Mouse (Mus musculus): Measurements from ENCODE around the gene 4930407I10Rik. TPM values are rescaled to one million over a fixed set of nuclear protein-coding genes. Genes with fewer than 3 reads are reported as not detected.

The 4930407I10Rik gene
- polyA plus RNA-seq, 1 experiment from 2014 or later = not detected

DNA sequence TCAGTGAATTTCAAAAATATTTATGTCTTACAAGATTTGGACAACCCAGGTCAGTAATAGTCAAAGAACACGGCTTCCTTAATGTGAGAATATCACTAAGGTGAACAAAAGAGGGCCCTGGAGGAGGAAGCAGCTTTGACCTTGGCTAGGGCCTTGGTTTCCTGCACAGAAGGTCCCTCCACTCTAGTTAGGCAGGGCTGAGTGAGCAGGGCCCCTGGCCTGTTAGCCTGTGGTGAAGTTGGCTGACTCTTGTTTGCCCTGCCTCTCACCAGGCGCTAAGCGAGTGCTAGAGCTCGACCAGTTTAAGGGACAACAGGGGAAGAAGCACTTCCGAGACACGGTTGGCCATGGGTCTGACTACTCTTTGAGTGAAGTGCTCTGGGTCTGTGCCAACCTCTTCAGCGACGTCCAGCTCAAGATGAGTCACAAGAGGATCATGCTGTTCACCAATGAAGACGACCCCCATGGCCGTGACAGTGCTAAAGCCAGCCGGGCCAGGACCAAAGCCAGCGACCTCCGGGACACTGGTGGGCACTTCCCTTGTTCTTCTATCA lies 36.3 kb upstream of the 4930407I10Rik start:
- no peak for ATAC-seq
- H3K27ac ChIP-seq (ENCODE audit: low read length) = no peak overlapping the region
- H3K9me3 ChIP-seq (replicated peaks; ENCODE audit: control insufficient read depth, low read length, poor library complexity, severe bottlenecking) = no peaks in the 10 kb centered on the region
- H3K36me3 ChIP-seq (ENCODE audit: control insufficient read depth, insufficient read depth, low read length) = peaks cover 25% of the 10 kb centered on the region
- no peaks in the 10 kb centered on the region for H3K4me1 ChIP-seq (ENCODE audit: control insufficient read depth, insufficient read depth, low read length)
- H3K27me3 ChIP-seq (ENCODE audit: control insufficient read depth, insufficient read depth, low read depth, low read length) = no peaks in the 10 kb centered on the region
- no peak overlapping the region for H3K9ac ChIP-seq (ENCODE audit: low read depth, low read length)
- no peak overlapping the region for H3K4me2 ChIP-seq (ENCODE audit: low read length)
- 89% methylated on average over 13 of the region's 13 CpGs for WGBS
- H3K4me3 ChIP-seq (ENCODE audit: low read depth, low read length) = no peak overlapping the region

DNA sequence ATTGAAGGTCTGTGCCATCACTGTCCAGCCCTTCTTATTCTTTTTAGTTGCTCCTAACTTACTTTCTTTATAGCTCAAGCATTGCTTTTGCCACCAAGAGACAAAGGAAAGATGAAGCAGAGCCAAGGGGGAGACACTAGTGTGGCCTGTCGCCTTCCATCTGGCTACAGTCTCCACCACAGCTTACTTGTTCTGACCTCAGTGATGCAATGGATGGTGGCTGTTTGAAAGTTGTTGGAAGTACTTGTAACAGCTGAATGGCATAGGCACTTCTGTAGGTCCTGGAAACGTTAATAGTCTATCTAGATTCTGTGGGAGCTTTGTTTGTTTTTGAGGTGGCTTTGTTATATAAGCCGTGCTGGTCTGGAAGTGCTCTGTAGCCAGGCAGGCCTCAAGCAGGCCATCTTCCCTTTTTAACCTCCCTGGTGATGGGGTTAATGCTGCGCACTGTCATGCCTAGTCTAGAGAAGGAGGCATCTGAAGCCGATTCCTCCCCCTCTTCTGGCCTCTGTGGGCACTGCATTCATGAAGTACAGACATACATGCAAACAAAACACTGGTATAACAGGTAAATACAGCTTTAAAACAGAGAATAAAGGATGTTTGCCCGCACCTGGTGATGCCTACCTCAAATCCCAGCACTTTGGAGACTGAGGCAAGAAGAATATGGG lies 34.9 kb upstream of the 4930407I10Rik start:
- Histone ChIP-seq H3K9ac (ENCODE audit: low read depth, low read length) (no peak overlapping the region), H3K4me3 (ENCODE audit: low read depth, low read length) (no peak overlapping the region), H3K36me3 (ENCODE audit: control insufficient read depth, insufficient read depth, low read length) (peaks cover 31% of the 10 kb centered on the region), H3K4me2 (ENCODE audit: low read length) (no peak overlapping the region), H3K9me3 (replicated peaks; ENCODE audit: control insufficient read depth, low read length, poor library complexity, severe bottlenecking) (no peaks in the 10 kb centered on the region), H3K27ac (ENCODE audit: low read length) (no peak overlapping the region), H3K4me1 (ENCODE audit: control insufficient read depth, insufficient read depth, low read length) (no peaks in the 10 kb centered on the region), H3K27me3 (ENCODE audit: control insufficient read depth, insufficient read depth, low read depth, low read length) (no peaks in the 10 kb centered on the region)
- WGBS = 93% methylated on average over 6 of the region's 6 CpGs
- ATAC-seq = no peak

DNA sequence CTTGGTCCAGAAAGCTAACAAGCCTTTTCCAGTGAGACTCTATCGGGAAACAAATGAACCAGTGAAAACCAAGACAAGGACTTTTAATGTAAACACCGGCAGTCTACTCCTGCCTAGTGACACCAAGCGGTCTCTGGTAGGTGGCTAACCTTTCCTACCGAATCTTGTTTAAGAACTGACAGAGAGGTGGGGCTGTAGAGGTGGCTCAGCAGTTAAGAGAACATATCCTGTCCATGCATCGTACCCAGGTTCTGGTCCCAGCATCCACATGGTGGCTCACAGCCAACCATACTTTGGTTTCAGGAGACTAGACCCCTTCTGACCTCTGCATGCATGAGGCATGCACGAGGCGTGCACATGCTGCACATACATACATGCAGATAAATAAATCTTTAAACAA lies 31.7 kb upstream of the 4930407I10Rik start:
- H3K4me2 ChIP-seq (ENCODE audit: low read length) = no peak overlapping the region
- H3K9ac ChIP-seq (ENCODE audit: low read depth, low read length) = no peak overlapping the region
- H3K9me3 ChIP-seq (replicated peaks; ENCODE audit: control insufficient read depth, low read length, poor library complexity, severe bottlenecking) = no peaks in the 10 kb centered on the region
- H3K4me3 ChIP-seq (ENCODE audit: low read depth, low read length) = no peak overlapping the region
- H3K27me3 ChIP-seq (ENCODE audit: control insufficient read depth, insufficient read depth, low read depth, low read length) = no peaks in the 10 kb centered on the region
- no peak overlapping the region for H3K27ac ChIP-seq (ENCODE audit: low read length)
- H3K36me3 ChIP-seq (ENCODE audit: control insufficient read depth, insufficient read depth, low read length) = peaks cover 40% of the 10 kb centered on the region
- no peak for ATAC-seq
- no peaks in the 10 kb centered on the region for H3K4me1 ChIP-seq (ENCODE audit: control insufficient read depth, insufficient read depth, low read length)
- 95% methylated on average over 7 of the region's 7 CpGs for WGBS

DNA sequence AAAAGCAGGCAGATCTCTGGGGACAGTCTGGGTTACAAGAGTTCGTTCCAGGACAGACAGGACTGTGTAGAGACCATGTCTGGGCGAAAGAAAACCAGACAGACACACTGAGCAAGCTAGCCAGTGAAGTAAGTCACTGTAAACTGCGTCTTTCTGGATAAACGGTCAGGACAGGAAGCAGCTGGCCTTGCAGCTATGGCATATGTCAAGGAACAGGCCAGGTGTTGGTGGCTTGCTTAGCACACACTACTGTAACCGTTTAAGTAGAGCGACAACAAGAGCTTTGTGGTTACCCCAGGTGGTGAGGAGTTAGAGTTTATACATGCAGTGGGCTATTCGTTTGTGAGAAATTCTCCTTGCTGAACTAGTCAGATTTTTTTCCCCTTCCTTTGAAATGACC lies 31.2 kb upstream of the 4930407I10Rik start:
- H3K4me1 ChIP-seq (ENCODE audit: control insufficient read depth, insufficient read depth, low read length) = no peaks in the 10 kb centered on the region
- ATAC-seq = no peak
- peaks cover 38% of the 10 kb centered on the region for H3K36me3 ChIP-seq (ENCODE audit: control insufficient read depth, insufficient read depth, low read length)
- H3K9ac ChIP-seq (ENCODE audit: low read depth, low read length) = no peak overlapping the region
- no peak overlapping the region for H3K4me3 ChIP-seq (ENCODE audit: low read depth, low read length)
- H3K27ac ChIP-seq (ENCODE audit: low read length) = no peak overlapping the region
- no peaks in the 10 kb centered on the region for H3K27me3 ChIP-seq (ENCODE audit: control insufficient read depth, insufficient read depth, low read depth, low read length)
- WGBS = 98% methylated on average over 7 of the region's 7 CpGs
- no peak overlapping the region for H3K4me2 ChIP-seq (ENCODE audit: low read length)
- H3K9me3 ChIP-seq (replicated peaks; ENCODE audit: control insufficient read depth, low read length, poor library complexity, severe bottlenecking) = no peaks in the 10 kb centered on the region

DNA sequence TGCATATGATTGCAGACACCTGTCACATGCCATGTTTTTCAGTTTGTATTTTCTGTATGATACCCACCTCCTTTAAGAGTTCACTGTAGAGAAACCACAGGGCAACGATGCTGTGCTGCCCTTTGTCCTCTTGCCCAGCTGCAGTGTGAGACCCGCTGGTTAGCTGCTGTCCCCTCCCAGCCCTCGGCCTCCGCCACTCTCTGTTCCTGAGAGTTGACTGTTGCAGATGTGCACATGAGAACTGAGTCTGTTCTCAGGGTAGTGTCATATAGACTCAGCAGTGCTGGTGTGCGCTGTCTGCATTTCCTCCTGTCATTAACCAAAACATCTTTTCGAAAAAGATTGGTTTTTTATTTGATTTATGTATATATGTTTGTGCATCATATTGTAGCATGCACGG lies 26.6 kb upstream of the 4930407I10Rik start:
- H3K9ac ChIP-seq (ENCODE audit: low read depth, low read length) = no peak overlapping the region
- 89% methylated on average over 7 of the region's 7 CpGs for WGBS
- no peak overlapping the region for H3K4me2 ChIP-seq (ENCODE audit: low read length)
- no peaks in the 10 kb centered on the region for H3K27me3 ChIP-seq (ENCODE audit: control insufficient read depth, insufficient read depth, low read depth, low read length)
- no peaks in the 10 kb centered on the region for H3K4me1 ChIP-seq (ENCODE audit: control insufficient read depth, insufficient read depth, low read length)
- no peaks in the 10 kb centered on the region for H3K9me3 ChIP-seq (replicated peaks; ENCODE audit: control insufficient read depth, low read length, poor library complexity, severe bottlenecking)
- ATAC-seq = no peak
- no peak overlapping the region for H3K4me3 ChIP-seq (ENCODE audit: low read depth, low read length)
- peaks cover 28% of the 10 kb centered on the region for H3K36me3 ChIP-seq (ENCODE audit: control insufficient read depth, insufficient read depth, low read length)
- no peak overlapping the region for H3K27ac ChIP-seq (ENCODE audit: low read length)

DNA sequence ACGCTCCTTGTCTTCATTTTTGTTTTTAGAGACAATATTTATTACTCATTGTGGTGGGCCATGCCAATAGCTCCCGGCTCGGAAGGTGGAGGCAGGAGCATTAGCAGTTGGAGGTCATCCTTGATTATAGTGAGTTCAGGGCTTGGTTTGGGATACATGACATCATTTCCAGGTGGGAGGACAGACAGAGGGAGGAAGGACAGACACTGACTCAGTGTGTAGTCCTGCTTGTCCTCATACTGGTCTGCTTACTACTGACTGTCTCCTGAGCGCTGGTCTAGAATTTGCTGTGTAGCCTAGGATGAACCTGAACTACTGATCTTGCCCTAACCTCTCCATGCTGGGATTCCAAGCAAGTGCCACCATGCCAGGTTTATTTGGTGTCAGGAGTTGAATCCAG lies 25.2 kb upstream of the 4930407I10Rik start, which contains the start of gene Desi1:
Gene Desi1, minus strand, starts transcription at position 101 of the 400 bp plus-strand sequence.
- no peak within 1 kb of the TSS for H3K9ac ChIP-seq (ENCODE audit: low read depth, low read length)
- 96% methylated on average over 4 of the region's 4 CpGs for WGBS
- H3K4me2 ChIP-seq (ENCODE audit: low read length) = no peak within 1 kb of the TSS
- H3K27me3 ChIP-seq (ENCODE audit: control insufficient read depth, insufficient read depth, low read depth, low read length) = no peaks in the 10 kb centered on the region
- ATAC-seq = no peak
- no peak within 1 kb of the TSS for H3K4me3 ChIP-seq (ENCODE audit: low read depth, low read length)
- H3K4me1 ChIP-seq (ENCODE audit: control insufficient read depth, insufficient read depth, low read length) = no peaks in the 10 kb centered on the region
- no peaks in the 10 kb centered on the region for H3K9me3 ChIP-seq (replicated peaks; ENCODE audit: control insufficient read depth, low read length, poor library complexity, severe bottlenecking)
- no peak within 1 kb of the TSS for H3K27ac ChIP-seq (ENCODE audit: low read length)
- peaks cover 34% of the 10 kb centered on the region for H3K36me3 ChIP-seq (ENCODE audit: control insufficient read depth, insufficient read depth, low read length)

DNA sequence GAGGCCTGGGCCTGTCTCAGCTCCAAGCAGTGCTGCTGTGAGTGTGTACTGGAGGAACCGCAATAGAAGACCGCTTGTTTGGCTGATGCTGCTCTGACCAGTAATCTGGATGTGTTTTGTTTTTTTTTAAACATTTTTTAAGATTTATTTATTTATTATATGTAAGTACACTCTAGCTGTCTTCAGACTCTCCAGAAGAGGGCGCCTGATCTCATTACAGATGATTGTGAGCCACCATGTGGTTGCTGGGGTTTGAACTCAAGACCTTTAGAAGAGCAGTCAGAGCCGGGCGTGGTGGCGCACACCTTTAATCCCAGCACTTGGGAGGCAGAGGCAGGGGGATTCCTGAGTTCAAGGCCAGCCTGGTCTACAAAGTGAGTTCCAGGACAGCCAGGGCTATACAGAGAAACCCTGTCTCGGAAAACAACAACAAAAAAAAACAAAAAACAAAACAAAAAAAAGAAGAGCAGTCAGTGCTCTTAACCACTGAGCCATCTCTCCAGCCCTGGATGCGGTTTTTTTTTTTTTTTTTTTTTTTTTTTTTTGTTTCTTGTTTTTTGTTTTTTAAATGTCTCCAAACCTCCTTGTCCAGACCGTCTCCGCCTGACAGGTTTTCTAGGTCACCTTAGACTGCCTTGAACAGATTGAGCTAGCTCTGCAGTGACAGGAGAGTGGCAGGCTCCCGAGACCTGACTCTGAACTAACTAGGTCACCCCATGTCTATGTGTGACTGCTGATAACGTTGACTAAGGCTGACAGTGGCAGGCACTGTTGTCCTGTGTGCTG lies 22.9 kb upstream of the 4930407I10Rik start:
- Histone ChIP-seq H3K27ac (ENCODE audit: low read length) (no peak overlapping the region), H3K9ac (ENCODE audit: low read depth, low read length) (no peak overlapping the region), H3K27me3 (ENCODE audit: control insufficient read depth, insufficient read depth, low read depth, low read length) (no peaks in the 10 kb centered on the region), H3K9me3 (replicated peaks; ENCODE audit: control insufficient read depth, low read length, poor library complexity, severe bottlenecking) (no peaks in the 10 kb centered on the region), H3K4me2 (ENCODE audit: low read length) (no peak overlapping the region), H3K36me3 (ENCODE audit: control insufficient read depth, insufficient read depth, low read length) (peaks cover 33% of the 10 kb centered on the region), H3K4me1 (ENCODE audit: control insufficient read depth, insufficient read depth, low read length) (no peaks in the 10 kb centered on the region), H3K4me3 (ENCODE audit: low read depth, low read length) (no peak overlapping the region)
- 83% methylated on average over 12 of the region's 12 CpGs for WGBS
- ATAC-seq = no peak

DNA sequence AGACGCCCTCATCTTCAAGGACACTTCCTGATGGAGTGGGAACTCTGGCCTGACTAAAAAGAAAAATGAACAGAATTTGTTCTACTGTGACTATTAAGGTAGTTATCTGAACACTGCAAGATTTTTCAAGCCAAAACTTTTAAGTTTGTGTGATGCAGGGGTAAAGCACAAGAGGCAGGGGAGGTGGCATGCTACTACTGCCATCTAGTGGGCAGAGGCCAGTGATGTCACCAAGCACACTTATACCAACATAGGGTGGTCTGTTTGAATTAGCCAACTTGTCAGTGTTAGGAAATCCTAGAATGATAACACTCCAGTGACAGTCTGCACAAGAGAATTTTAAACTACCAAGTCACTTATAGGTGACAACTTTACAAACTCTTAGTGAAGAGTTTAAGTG lies 18.3 kb upstream of the 4930407I10Rik start:
- H3K4me3 ChIP-seq (ENCODE audit: low read depth, low read length) = no peak overlapping the region
- no peak overlapping the region for H3K27ac ChIP-seq (ENCODE audit: low read length)
- no peak for ATAC-seq
- peaks cover 7% of the 10 kb centered on the region for H3K4me1 ChIP-seq (ENCODE audit: control insufficient read depth, insufficient read depth, low read length)
- peaks cover 38% of the 10 kb centered on the region for H3K36me3 ChIP-seq (ENCODE audit: control insufficient read depth, insufficient read depth, low read length)
- H3K9me3 ChIP-seq (replicated peaks; ENCODE audit: control insufficient read depth, low read length, poor library complexity, severe bottlenecking) = no peaks in the 10 kb centered on the region
- no peak overlapping the region for H3K9ac ChIP-seq (ENCODE audit: low read depth, low read length)
- H3K4me2 ChIP-seq (ENCODE audit: low read length) = no peak overlapping the region
- H3K27me3 ChIP-seq (ENCODE audit: control insufficient read depth, insufficient read depth, low read depth, low read length) = no peaks in the 10 kb centered on the region
- 96% methylated on average over 1 of the region's 1 CpGs for WGBS

DNA sequence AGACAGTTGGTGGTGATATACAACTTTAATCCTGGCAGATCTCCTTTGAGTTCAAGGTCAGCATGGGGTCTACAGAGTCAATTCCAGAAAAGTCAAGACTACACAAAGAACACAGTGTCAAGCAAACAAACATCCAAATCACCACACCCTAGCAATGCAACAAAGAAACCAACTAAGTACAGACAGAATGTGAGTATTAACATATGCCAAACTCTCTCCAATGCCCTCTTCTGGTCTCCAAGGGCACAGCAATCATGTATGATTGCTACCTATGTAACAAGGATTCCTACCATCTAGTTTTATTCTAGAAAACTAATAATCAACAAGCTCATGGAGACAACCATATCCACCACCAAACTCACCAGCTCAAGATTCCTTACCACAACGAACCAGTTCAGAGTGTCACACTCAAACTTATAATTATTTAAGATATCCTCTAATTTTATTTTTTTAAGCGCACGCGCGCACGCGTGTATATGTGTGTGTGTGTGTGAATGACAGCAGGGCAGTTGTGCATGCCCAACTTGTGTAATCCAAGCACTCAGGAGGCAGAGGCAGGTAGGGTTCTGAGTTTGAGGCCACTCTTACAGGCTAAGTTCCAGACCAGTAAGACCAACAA lies 14.7 kb upstream of the 4930407I10Rik start:
- Histone ChIP-seq H3K9me3 (replicated peaks; ENCODE audit: control insufficient read depth, low read length, poor library complexity, severe bottlenecking) (no peaks in the 10 kb centered on the region), H3K27me3 (ENCODE audit: control insufficient read depth, insufficient read depth, low read depth, low read length) (no peaks in the 10 kb centered on the region), H3K4me1 (ENCODE audit: control insufficient read depth, insufficient read depth, low read length) (peaks cover 19% of the 10 kb centered on the region), H3K4me3 (ENCODE audit: low read depth, low read length) (no peak overlapping the region), H3K27ac (ENCODE audit: low read length) (no peak overlapping the region), H3K36me3 (ENCODE audit: control insufficient read depth, insufficient read depth, low read length) (peaks cover 16% of the 10 kb centered on the region; the same call in 1 of the 2 replicates), H3K4me2 (ENCODE audit: low read length) (no peak overlapping the region), H3K9ac (ENCODE audit: low read depth, low read length) (no peak overlapping the region)
- WGBS = 97% methylated on average over 7 of the region's 7 CpGs
- no peak for ATAC-seq

All from midbrain, embryonic 16.5 days (tissue).